Mouse (Mus musculus) bone marrow, adult 2 months (tissue): ENCODE data around the gene Ptprq.

ENCODE experiments used
- CTCF ChIP-seq: fragments of 200-500 bp; IDR thresholded peaks from 2 replicates; pipeline ENCODE4 v1.5.1; 2011; ENCODE audit warnings: low read length, control low read depth; ENCODE audit not compliant: control insufficient read depth, insufficient read depth
- POLR2A ChIP-seq: fragments of 200-500 bp; IDR thresholded peaks from 2 replicates; pipeline ENCODE4 v1.6.1; 2011; ENCODE audit warnings: low read depth, mild to moderate bottlenecking, control low read depth, low read length, borderline replicate concordance; ENCODE audit not compliant: control insufficient read depth

DNA sequence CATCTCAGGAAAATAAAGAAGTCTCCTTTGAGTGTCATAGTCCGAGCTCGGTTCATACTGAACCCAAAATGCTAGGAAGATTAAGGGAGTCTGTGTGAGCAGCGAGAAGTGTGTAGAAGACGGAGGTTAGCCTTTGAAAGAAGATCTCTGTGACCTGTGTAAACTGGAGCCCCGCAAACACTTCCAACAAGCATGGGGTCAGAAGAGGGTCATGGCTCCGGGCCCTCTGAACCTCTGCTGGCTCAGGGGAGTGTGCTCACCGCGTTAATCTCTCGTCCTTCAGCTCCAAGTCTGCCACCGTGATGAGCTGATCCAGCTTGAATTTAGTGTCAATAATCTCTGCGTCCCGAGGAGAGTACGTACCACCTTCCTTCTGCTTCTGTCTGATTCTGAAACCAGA, 157.0 kb downstream of the Ptprq start:
- TF ChIP-seq CTCF: no peak
- TF ChIP-seq POLR2A: no peak
